Mouse (Mus musculus) mammary gland, adult 2 months (tissue): ENCODE data around the gene Morf4l2. TPM values are rescaled to one million over a fixed set of nuclear protein-coding genes. Genes with fewer than 3 reads are reported as not detected.

Source experiments
- polyA plus RNA-seq: library from polyadenylated mRNA; depleted of rRNA; stranded (reverse); fragments of >200 nt; gene quantifications from 2 replicates; pipeline ENCODE4 v1.2.3, GENCODE M21; 2012; ENCODE audit warnings: low replicate concordance; rRNA removed

Morf4l2 gene
- 16.8 and 46.6 TPM in 2 replicates for polyA plus RNA-seq

GRCm38 (mm10) chrX:136743459-136743858 lies at the start of gene Morf4l2:
Gene Morf4l2, minus strand, starts transcription at chrX:136743690.

GRCm38 (mm10) chrX:136780041-136780440 lies 36.6 kb upstream of the Morf4l2 start, which contains the start of gene Glra4:
Gene Glra4, minus strand, starts transcription at chrX:136780141.

GRCm38 (mm10) chrX:136707446-136708167 lies 35.9 kb downstream of the Morf4l2 start, which contains the start of gene Tceal1:
Gene Tceal1, plus strand, starts transcription at chrX:136707982.

Other genes starting within 250 kb of the Morf4l2 start
- gene Kir3dl1, start 225.7 kb downstream of the Morf4l2 start, polyA plus RNA-seq: not detected in 2 replicates
- gene Kir3dl2, start 199.6 kb downstream of the Morf4l2 start, polyA plus RNA-seq: not detected in 2 replicates
- 0.85 and 0.99 TPM in 2 replicates for gene Tceal3, start 152.8 kb downstream of the Morf4l2 start, polyA plus RNA-seq
- gene Tceal1, start 35.7 kb downstream of the Morf4l2 start, polyA plus RNA-seq: 0.69 and 1.1 TPM in 2 replicates
- gene Glra4, start 36.5 kb upstream of the Morf4l2 start, polyA plus RNA-seq: not detected in 2 replicates
- 5.7 and 17.4 TPM in 2 replicates for gene Plp1, start 79.0 kb upstream of the Morf4l2 start, polyA plus RNA-seq
- 0.08 and 0.14 TPM in 2 replicates for gene Rab9b, start 125.1 kb upstream of the Morf4l2 start, polyA plus RNA-seq
- not detected in 2 replicates for gene H2bfm, start 183.6 kb upstream of the Morf4l2 start, polyA plus RNA-seq
- gene Tmsb15b2, start 231.8 kb upstream of the Morf4l2 start, polyA plus RNA-seq: not detected in 2 replicates
- gene Tmsb15l, start 233.2 kb upstream of the Morf4l2 start, polyA plus RNA-seq: 0.30 and 0.96 TPM in 2 replicates
- 0.45 TPM in 1 of 2 replicates, not detected in the other for gene Tmsb15b1, start 233.2 kb upstream of the Morf4l2 start, polyA plus RNA-seq
- 0.68 and 0.88 TPM in 2 replicates for gene Zcchc18, start 249.5 kb upstream of the Morf4l2 start, polyA plus RNA-seq